Mouse (Mus musculus): ENCODE results near the gene Htr2b. TPM values are rescaled to one million over a fixed set of nuclear protein-coding genes. Genes with fewer than 3 reads are reported as not detected.

Gene Htr2b
- polyA plus RNA-seq, 1 experiment = not detected

DNA sequence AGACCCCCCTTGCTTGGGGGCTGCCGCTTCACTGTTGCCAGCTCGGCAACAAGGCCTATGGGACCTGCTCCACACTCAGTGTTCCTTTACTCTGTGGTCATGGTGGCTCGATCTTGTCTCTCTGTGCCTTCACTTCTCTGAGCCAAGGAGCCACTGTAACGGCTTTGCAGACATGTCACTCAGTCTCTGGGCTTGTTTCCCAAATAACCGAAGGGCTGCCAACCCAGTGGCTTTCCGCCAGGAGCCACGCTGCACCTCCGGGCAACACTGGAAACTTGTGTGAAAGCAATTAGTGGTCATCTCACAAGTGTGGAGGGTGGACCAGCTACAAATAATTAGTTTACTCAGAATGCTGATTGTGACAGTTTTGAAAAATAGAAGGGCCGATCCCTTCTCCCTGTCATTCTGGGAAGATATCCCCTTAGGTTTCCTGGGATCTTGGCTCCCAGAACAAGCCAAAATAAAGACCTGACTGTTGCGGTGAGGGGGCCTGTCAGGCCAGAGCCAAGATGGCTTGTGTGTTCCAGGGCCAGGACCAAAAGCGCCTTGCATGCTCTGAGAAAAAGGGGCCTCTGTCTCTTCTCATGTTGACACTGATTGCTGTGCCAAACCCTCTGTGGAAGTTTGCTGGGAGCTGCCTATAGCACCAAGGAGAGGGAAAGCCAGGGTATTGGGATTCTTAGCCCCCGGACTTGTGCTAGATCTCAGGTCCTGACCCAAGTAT lies 58.4 kb downstream of the Htr2b start:
- no peak overlapping the region for H3K4me3 ChIP-seq (replicated peaks)
- no peaks in the 10 kb centered on the region for H3K4me1 ChIP-seq
- TF ChIP-seq GATA1 (IDR thresholded peaks at IDR 0.05; ENCODE audit: borderline replicate concordance, low read length) (no peak), FLI1 (IDR thresholded peaks at IDR 0.05; ENCODE audit: low read length) (no peak)
- H3K9me3 ChIP-seq = peaks cover 4% of the 10 kb centered on the region
- peaks cover 53% of the 10 kb centered on the region for H3K27me3 ChIP-seq (replicated peaks)
- H3K36me3 ChIP-seq (replicated peaks; ENCODE audit: low read length) = no peaks in the 10 kb centered on the region

Other genes starting within 250 kb of the Htr2b start
- gene Itm2c, start 217.7 kb downstream of the Htr2b start, polyA plus RNA-seq (2012; ENCODE audit: insufficient read depth, low replicate concordance) = 10.0 and 50.2 TPM in 2 replicates
- gene 4933407L21Rik, start 183.5 kb downstream of the Htr2b start, polyA plus RNA-seq (2012; ENCODE audit: insufficient read depth, low replicate concordance) = not detected in 2 replicates
- not detected in 2 replicates for gene Gpr55, start 151.0 kb downstream of the Htr2b start, polyA plus RNA-seq (2012; ENCODE audit: insufficient read depth, low replicate concordance)
- not detected in 2 replicates for gene Spata3, start 95.2 kb downstream of the Htr2b start, polyA plus RNA-seq (2012; ENCODE audit: insufficient read depth, low replicate concordance)
- gene 2810459M11Rik, start 66.1 kb downstream of the Htr2b start, polyA plus RNA-seq (2012; ENCODE audit: insufficient read depth, low replicate concordance) = not detected in 2 replicates
- gene Psmd1, start 47.6 kb downstream of the Htr2b start, polyA plus RNA-seq (2012; ENCODE audit: insufficient read depth, low replicate concordance) = 2.0 and 18.9 TPM in 2 replicates
- 3.3 and 3.4 TPM in 2 replicates for gene Gm21972, start 21.7 kb upstream of the Htr2b start, polyA plus RNA-seq (2012; ENCODE audit: insufficient read depth, low replicate concordance)
- gene Armc9, start 42.8 kb upstream of the Htr2b start, polyA plus RNA-seq (2012; ENCODE audit: insufficient read depth, low replicate concordance) = 1.1 TPM in 1 of 2 replicates, not detected in the other
- gene B3gnt7, start 190.9 kb upstream of the Htr2b start, polyA plus RNA-seq (2012; ENCODE audit: insufficient read depth, low replicate concordance) = 3.7 and 8.8 TPM in 2 replicates
- gene Ncl, start 247.4 kb upstream of the Htr2b start, polyA plus RNA-seq (2012; ENCODE audit: insufficient read depth, low replicate concordance) = 70.4 and 932 TPM in 2 replicates

Data from megakaryocyte, embryonic 14.5 days (primary cell).